Mouse (Mus musculus): ENCODE results near the gene Mpg.

Gene Mpg

GRCm38 (mm10) chr11:32226124-32226871, at the start of gene Mpg:
TSS of gene Mpg (plus strand) at chr11:32226505.
- peak; percentile 91 for DNase-seq (ENCODE audit: low read depth, low spot score)

GRCm38 (mm10) chr11:32178506-32178905, 47.8 kb upstream of the Mpg start:
- DNase-seq (ENCODE audit: low read depth, low spot score) = no peak

- DNase-seq (ENCODE audit: low read depth, low spot score) = no peak
These were observed 45.1 kb upstream of the Mpg start for GRCm38 (mm10) chr11:32181246-32181645.

- peak; percentile 68 for DNase-seq (ENCODE audit: low read depth, low spot score)
These were observed 44.1 kb upstream of the Mpg start for GRCm38 (mm10) chr11:32181973-32182868.

GRCm38 (mm10) chr11:32184469-32184868, 41.8 kb upstream of the Mpg start:
- no peak for DNase-seq (ENCODE audit: low read depth, low spot score)

- DNase-seq (ENCODE audit: low read depth, low spot score) = no peak
These were observed 40.3 kb upstream of the Mpg start for GRCm38 (mm10) chr11:32186031-32186430.

GRCm38 (mm10) chr11:32187256-32187655, 39.0 kb upstream of the Mpg start:
- no peak for DNase-seq (ENCODE audit: low read depth, low spot score)

GRCm38 (mm10) chr11:32188881-32189280, 37.4 kb upstream of the Mpg start:
- no peak for DNase-seq (ENCODE audit: low read depth, low spot score)

- DNase-seq (ENCODE audit: low read depth, low spot score) = no peak
These were observed 36.9 kb upstream of the Mpg start for GRCm38 (mm10) chr11:32189434-32189833.

- DNase-seq (ENCODE audit: low read depth, low spot score) = no peak
These were observed 36.2 kb upstream of the Mpg start for GRCm38 (mm10) chr11:32190119-32190518.

GRCm38 (mm10) chr11:32190603-32191110, 35.6 kb upstream of the Mpg start:
- no peak for DNase-seq (ENCODE audit: low read depth, low spot score)

GRCm38 (mm10) chr11:32193156-32193555, 33.1 kb upstream of the Mpg start:
- no peak for DNase-seq (ENCODE audit: low read depth, low spot score)

- no peak for DNase-seq (ENCODE audit: low read depth, low spot score)
These were observed 32.2 kb upstream of the Mpg start for GRCm38 (mm10) chr11:32194086-32194485.

GRCm38 (mm10) chr11:32194626-32195025, 31.7 kb upstream of the Mpg start:
- DNase-seq (ENCODE audit: low read depth, low spot score) = no peak

- DNase-seq (ENCODE audit: low read depth, low spot score) = peak; percentile 54
These were observed 30.3 kb upstream of the Mpg start for GRCm38 (mm10) chr11:32195867-32196540.

- no peak for DNase-seq (ENCODE audit: low read depth, low spot score)
These were observed 29.6 kb upstream of the Mpg start for GRCm38 (mm10) chr11:32196727-32197126.

- DNase-seq (ENCODE audit: low read depth, low spot score) = no peak
These were observed 28.5 kb upstream of the Mpg start for GRCm38 (mm10) chr11:32197766-32198165.

- no peak for DNase-seq (ENCODE audit: low read depth, low spot score)
These were observed 27.9 kb upstream of the Mpg start for GRCm38 (mm10) chr11:32198256-32198955.

GRCm38 (mm10) chr11:32199230-32199629, 27.1 kb upstream of the Mpg start:
- peak; percentile 39 for DNase-seq (ENCODE audit: low read depth, low spot score)

GRCm38 (mm10) chr11:32200075-32200601, 26.2 kb upstream of the Mpg start, which contains the start of gene Il9r:
TSS of gene Il9r (minus strand) at chr11:32200279.
- peak; percentile 70 for DNase-seq (ENCODE audit: low read depth, low spot score)

GRCm38 (mm10) chr11:32200992-32201391, 25.3 kb upstream of the Mpg start:
- DNase-seq (ENCODE audit: low read depth, low spot score) = peak; percentile 29
